Mouse (Mus musculus) forebrain, embryonic 14.5 days (tissue): Measurements from ENCODE around the gene Wfdc13. TPM values are rescaled to one million over a fixed set of nuclear protein-coding genes. Genes with fewer than 3 reads are reported as not detected.

Source experiments
- ATAC-seq: fragments of 200-750 bp; cut with Nextera tagmentation; 2 replicates; pipeline ENCODE4 v1.8.0; 2017; ENCODE audit warnings: mild to moderate bottlenecking, moderate library complexity
- DNase-seq: peaks from one replicate; pipeline ENCODE4 v3.0.0-alpha.2; 2015; ENCODE audit warnings: low spot score
- H3K27ac ChIP-seq: fragments of 300-500 bp; sonication (generic); 2 replicates; pipeline ENCODE4 v1.5.1; 2014; ENCODE audit warnings: low read depth, mild to moderate bottlenecking, control low read depth, low read length, moderate library complexity
- H3K27me3 ChIP-seq: fragments of 300-500 bp; sonication (generic); replicated peaks from 2 replicates; pipeline ENCODE4 v1.6.1; 2014; ENCODE audit warnings: low read length, control low read depth, mixed read lengths; ENCODE audit not compliant: control insufficient read depth, insufficient read depth
- H3K36me3 ChIP-seq: fragments of 300-500 bp; sonication (generic); 2 replicates; pipeline ENCODE4 v1.6.1; 2014; ENCODE audit warnings: low read length, control low read depth; ENCODE audit not compliant: control insufficient read depth, insufficient read depth
- H3K4me1 ChIP-seq: fragments of 300-500 bp; sonication (generic); 2 replicates; pipeline ENCODE4 v1.6.1; 2014; ENCODE audit warnings: antibody characterized with exemption, low read length, control low read depth; ENCODE audit not compliant: control insufficient read depth, insufficient read depth
- H3K4me2 ChIP-seq: fragments of 300-500 bp; sonication (generic); 2 replicates; pipeline ENCODE4 v1.6.1; 2014; ENCODE audit warnings: mild to moderate bottlenecking, control low read depth, low read length
- H3K4me3 ChIP-seq: fragments of 300-500 bp; sonication (generic); 2 replicates; pipeline ENCODE4 v1.5.1; 2014; ENCODE audit warnings: low read depth, low read length, control low read depth
- H3K9ac ChIP-seq: fragments of 300-500 bp; sonication (generic); 2 replicates; pipeline ENCODE4 v1.6.1; 2014; ENCODE audit warnings: mild to moderate bottlenecking, low read length, control low read depth, moderate library complexity
- H3K9me3 ChIP-seq: fragments of 300-500 bp; sonication (generic); replicated peaks from 2 replicates; pipeline ENCODE4 v1.6.1; 2016; ENCODE audit warnings: low read length, control low read depth, mixed read lengths; ENCODE audit not compliant: control insufficient read depth
- WGBS: fragments of 180-500 bp; shearing (Covaris S2); extraction: QIAGEN DNeasy Blood & Tissue Kit; methylation state at CpG from one replicate; pipeline ENCODE4 v1.1.7; 2014; 5-methylcytosine and 5-hydroxymethylcytosine counted together
- polyA plus RNA-seq: library from polyadenylated mRNA; unstranded; fragments of >200 nt; fragmentation: Nextera tagmentation; extraction: Ambion mirVana; gene quantifications from 2 replicates; pipeline ENCODE4 v1.2.1, GENCODE M21; 2014

The Wfdc13 gene
- polyA plus RNA-seq, result not detected in 2 replicates

DNA sequence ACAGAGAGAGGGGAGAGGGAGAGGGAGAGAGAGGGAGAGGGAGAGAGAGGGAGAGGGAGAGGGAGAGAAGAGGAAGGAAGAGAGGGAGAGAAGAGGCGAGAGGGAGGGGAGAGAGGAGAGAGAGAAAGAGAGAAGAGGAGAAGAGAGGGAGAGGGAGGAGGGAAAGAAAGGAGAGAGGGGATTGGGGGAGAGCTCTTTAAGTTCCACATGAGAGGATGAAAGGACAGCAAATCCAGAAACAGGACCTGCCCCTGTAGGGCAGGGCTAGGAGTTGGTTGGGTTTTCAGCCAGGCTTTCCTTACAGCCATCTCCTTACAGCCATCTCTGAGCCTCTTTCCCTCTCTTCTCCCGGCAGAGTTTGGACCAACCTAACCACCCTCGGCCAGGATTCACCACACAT lies at the start of gene Wfdc13:
Wfdc13 (plus strand) TSS at position 301 of the 400 bp plus-strand sequence.
- no peak for ATAC-seq
- 75% methylated on average over 3 of the region's 3 CpGs for WGBS

DNA sequence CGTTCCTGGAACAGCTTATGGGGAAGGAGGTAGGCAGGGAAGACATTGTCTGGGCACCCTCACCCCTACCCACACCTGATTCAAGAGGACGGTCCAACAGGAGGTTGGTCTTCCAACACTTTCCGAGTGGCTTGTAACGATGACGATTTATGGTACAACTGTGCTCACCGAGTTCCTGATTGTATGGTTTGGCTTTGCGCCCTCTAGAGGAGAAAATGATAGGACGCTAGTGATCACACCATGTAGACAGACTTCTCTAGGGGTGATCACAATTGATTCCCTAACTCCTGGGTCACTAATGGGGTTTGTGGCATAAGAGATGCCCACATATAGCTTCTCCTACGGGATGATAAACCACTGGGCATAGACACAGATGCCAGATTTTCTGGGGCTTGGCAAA lies 49.6 kb upstream of the Wfdc13 start:
- no peak for DNase-seq
- Histone ChIP-seq H3K9me3 (no peaks in the 10 kb centered on the region), H3K4me2 (no peak overlapping the region), H3K27ac (no peak overlapping the region), H3K4me1 (no peaks in the 10 kb centered on the region), H3K9ac (no peak overlapping the region), H3K36me3 (no peaks in the 10 kb centered on the region), H3K4me3 (no peak overlapping the region), H3K27me3 (no peaks in the 10 kb centered on the region)
- WGBS, result 78% methylated on average over 9 of the region's 9 CpGs
- no peak for ATAC-seq

More for the DNA sequence above, at the start of gene Wfdc13:
- Histone ChIP-seq H3K27me3 (no peaks in the 10 kb centered on the region), H3K4me3 (no peak within 1 kb of the TSS), H3K9ac (no peak within 1 kb of the TSS), H3K4me2 (no peak within 1 kb of the TSS), H3K36me3 (no peaks in the 10 kb centered on the region), H3K4me1 (no peaks in the 10 kb centered on the region), H3K9me3 (no peaks in the 10 kb centered on the region), H3K27ac (no peak within 1 kb of the TSS)
- DNase-seq, result no peak

DNA sequence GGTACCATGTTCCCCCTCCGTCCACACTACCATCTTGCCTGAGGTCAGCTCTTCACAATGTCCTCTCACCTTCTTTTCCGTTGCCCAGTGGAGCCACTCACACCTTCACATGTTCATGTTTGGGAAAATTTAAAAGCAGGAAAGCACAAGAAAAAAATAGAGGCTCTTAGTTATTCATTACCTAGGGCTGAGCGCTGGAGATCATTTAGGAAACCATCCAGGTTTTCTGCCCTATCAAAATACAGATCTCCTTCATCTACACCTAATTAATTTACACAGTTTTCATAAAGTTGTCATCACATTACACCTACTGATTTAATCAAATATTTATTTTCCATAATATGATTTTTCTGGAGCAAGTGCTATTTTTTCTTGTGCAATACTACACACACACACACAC lies 46.2 kb upstream of the Wfdc13 start, which contains the start of gene Wfdc16:
Wfdc16 (minus strand) TSS at position 101 of the 400 bp plus-strand sequence.
- Histone ChIP-seq H3K4me1 (no peaks in the 10 kb centered on the region), H3K27ac (no peak within 1 kb of the TSS), H3K27me3 (no peaks in the 10 kb centered on the region), H3K4me2 (no peak within 1 kb of the TSS), H3K4me3 (no peak within 1 kb of the TSS), H3K9me3 (no peaks in the 10 kb centered on the region), H3K36me3 (no peaks in the 10 kb centered on the region), H3K9ac (no peak within 1 kb of the TSS)
- no peak for DNase-seq
- no peak for ATAC-seq
- 85% methylated on average over 3 of the region's 3 CpGs for WGBS

DNA sequence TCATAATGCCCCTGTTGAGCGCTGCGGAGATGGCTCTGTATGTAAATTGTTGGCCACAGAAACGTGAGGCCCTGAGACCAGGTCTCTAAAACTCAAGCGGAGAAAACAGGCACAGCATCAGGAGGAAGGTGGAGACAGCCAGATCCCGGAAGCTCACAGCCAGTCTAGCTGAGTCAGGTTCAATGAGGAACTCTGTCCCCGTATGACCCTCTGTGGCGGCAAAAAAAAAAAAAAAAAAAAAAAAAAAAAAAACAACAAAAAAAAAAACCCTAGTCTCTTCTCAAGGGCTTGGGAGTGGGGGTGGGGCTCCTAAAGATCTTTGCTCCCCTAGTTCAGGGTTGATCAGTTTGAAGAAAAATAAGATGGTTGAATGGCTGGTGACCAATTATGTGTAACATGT lies 43.8 kb upstream of the Wfdc13 start:
- Histone ChIP-seq H3K9ac (no peak overlapping the region), H3K4me2 (no peak overlapping the region), H3K27me3 (no peaks in the 10 kb centered on the region), H3K27ac (no peak overlapping the region), H3K4me1 (no peaks in the 10 kb centered on the region), H3K9me3 (no peaks in the 10 kb centered on the region), H3K4me3 (no peak overlapping the region), H3K36me3 (no peaks in the 10 kb centered on the region)
- WGBS, result 68% methylated on average over 7 of the region's 7 CpGs
- ATAC-seq (no peak), DNase-seq (no peak)

DNA sequence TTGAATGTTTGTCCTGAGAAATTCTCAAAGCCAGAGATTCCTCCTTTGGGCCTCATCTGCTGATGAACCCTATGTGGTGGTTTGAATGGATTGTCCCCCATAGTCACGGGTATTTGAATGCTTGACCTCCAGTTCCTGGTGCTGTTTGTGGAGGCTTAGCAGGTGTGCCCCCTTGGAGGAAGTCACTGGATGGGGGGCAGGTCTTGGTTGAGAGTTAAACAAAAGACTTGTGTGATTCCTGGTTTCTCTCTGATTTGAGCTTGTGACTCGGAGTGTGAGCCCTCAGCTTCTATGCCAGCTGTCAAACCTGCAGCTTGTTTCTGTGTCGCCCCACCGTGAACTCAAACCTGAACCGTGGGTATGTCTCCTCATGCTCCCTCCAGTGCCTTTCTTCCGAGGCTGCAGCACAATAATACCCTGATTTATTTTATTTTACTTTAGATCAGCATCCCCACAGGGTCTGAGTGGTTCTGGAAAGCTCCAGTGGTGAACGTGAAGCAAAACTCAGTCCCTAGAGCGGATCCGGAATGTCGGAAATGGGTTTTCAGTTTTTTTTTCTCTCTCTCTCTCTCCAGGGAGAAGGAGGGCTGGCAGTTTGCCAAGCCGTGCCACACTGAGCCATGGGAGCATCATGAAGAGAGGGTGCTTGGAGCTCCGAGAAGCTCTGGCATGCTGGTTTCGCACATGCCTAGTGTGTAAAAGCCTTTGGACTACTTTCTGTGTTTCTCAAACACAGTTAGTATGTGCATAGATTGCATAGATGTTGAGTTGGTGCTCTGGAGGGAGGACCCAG lies 42.8 kb upstream of the Wfdc13 start:
- WGBS, result 65% methylated on average over 13 of the region's 13 CpGs
- Histone ChIP-seq H3K36me3 (no peaks in the 10 kb centered on the region), H3K4me1 (no peaks in the 10 kb centered on the region), H3K27me3 (no peaks in the 10 kb centered on the region), H3K9me3 (no peaks in the 10 kb centered on the region), H3K27ac (no peak overlapping the region), H3K9ac (no peak overlapping the region), H3K4me2 (no peak overlapping the region), H3K4me3 (no peak overlapping the region)
- DNase-seq (peak; percentile 45), ATAC-seq (no peak)

DNA sequence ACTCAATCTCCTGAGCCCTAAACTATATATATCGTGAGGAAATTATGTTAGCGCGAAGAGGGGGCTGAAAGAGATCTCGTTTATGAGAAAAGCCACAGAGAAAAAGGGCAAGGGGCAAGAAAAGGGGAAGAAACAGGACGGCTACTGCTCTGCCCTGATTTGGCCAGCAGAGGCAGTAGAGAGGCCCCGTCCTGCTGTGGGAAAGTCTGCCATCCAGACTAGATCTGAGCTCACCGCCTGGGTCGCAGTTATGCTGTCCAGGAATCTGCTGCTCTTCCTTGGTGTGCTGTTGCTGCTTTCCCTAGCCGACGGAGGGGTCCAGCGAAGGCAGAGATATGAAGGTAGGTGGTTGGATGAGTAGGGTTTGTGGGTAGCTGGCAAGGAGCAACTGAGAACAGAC lies 29.0 kb upstream of the Wfdc13 start, which contains the start of gene Wfdc10:
Wfdc10 (plus strand) TSS at position 189 of the 400 bp plus-strand sequence.
- Histone ChIP-seq H3K4me3 (no peak within 1 kb of the TSS), H3K4me1 (no peaks in the 10 kb centered on the region), H3K4me2 (no peak within 1 kb of the TSS), H3K27ac (no peak within 1 kb of the TSS), H3K9me3 (no peaks in the 10 kb centered on the region), H3K9ac (no peak within 1 kb of the TSS), H3K36me3 (no peaks in the 10 kb centered on the region), H3K27me3 (no peaks in the 10 kb centered on the region)
- DNase-seq (peak; percentile 50), ATAC-seq (no peak)
- 17% methylated on average over 11 of the region's 11 CpGs for WGBS

DNA sequence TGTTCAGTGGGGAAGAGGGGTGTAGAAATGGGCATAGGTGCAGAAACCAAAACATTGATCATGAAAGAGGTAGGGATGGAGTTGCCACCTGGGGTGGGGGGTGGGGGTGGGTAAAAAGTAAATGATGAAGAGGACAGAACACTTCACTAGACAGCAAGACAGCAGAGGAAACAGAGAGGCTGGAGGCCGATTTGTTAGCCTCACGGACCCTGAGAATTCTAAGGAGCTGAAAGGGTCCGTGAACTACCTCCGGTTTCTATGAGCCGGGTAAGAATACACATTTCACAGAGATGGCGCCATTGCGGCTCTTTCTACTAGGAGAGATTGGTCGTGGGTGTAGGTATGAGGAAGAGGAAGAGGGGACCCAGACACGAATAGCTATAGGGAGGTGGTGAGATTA lies 28.4 kb upstream of the Wfdc13 start, which contains the start of gene Wfdc9:
Wfdc9 (minus strand) TSS at position 101 of the 400 bp plus-strand sequence.
- WGBS, result 83% methylated on average over 9 of the region's 9 CpGs

DNA sequence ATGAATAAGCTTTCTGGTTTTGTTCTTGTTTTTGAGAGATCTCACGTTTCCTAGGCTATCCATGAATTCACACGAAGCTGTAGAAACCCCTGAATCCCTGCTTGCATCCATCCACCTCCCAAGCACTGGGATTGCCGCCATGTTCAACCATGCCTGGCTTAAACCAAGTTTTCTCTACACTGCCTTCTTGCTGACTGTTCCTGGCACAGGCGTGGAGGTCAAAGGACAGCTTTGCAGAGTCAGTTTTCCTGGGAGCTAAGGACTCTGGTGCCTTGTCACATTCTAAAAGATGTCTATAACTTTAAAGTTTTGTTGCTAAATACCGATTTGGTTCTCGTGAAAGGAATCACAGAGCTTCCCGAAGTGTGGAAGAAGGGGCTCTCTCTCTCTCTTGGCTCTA lies 20.1 kb upstream of the Wfdc13 start:
- H3K4me2 ChIP-seq, result no peak overlapping the region
- no peak overlapping the region for H3K4me3 ChIP-seq
- no peaks in the 10 kb centered on the region for H3K4me1 ChIP-seq
- no peaks in the 10 kb centered on the region for H3K9me3 ChIP-seq
- no peak overlapping the region for H3K27ac ChIP-seq
- 89% methylated on average over 7 of the region's 7 CpGs for WGBS
- no peak for DNase-seq
- no peak overlapping the region for H3K9ac ChIP-seq
- no peak for ATAC-seq
- no peaks in the 10 kb centered on the region for H3K27me3 ChIP-seq
- H3K36me3 ChIP-seq, result no peaks in the 10 kb centered on the region

More for the DNA sequence above, 28.4 kb upstream of the Wfdc13 start, which contains the start of gene Wfdc9:
- H3K4me1 ChIP-seq, result no peaks in the 10 kb centered on the region
- H3K27me3 ChIP-seq, result no peaks in the 10 kb centered on the region
- H3K9ac ChIP-seq, result no peak within 1 kb of the TSS
- H3K36me3 ChIP-seq, result no peaks in the 10 kb centered on the region
- H3K4me2 ChIP-seq, result no peak within 1 kb of the TSS
- H3K27ac ChIP-seq, result no peak within 1 kb of the TSS
- no peak within 1 kb of the TSS for H3K4me3 ChIP-seq
- H3K9me3 ChIP-seq, result no peaks in the 10 kb centered on the region
- ATAC-seq (no peak), DNase-seq (no peak)

DNA sequence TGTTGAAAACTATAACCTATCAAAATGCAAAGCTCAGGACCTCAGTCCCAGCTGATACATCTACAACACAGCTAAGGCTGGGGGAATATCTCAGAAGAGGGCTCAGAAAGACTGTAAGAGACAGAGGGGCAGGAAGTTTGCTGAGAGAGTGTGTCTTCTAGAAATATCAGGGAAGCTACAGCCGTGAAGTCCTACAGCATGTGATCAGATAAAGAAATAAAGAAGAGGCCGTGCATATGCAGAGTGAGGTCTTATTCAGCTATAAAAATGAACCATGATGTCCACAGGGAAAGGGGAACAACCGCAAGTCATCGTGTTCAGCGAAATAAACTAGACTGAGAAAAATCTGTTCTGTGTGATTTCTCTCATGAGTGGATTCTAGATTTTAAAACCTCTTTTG lies 14.6 kb upstream of the Wfdc13 start:
- no peak for ATAC-seq
- no peak for DNase-seq
- H3K27me3 ChIP-seq, result no peaks in the 10 kb centered on the region
- no peak overlapping the region for H3K4me2 ChIP-seq
- H3K9ac ChIP-seq, result no peak overlapping the region
- no peaks in the 10 kb centered on the region for H3K9me3 ChIP-seq
- H3K36me3 ChIP-seq, result no peaks in the 10 kb centered on the region
- H3K27ac ChIP-seq, result no peak overlapping the region
- WGBS, result 85% methylated on average over 5 of the region's 5 CpGs
- no peaks in the 10 kb centered on the region for H3K4me1 ChIP-seq
- H3K4me3 ChIP-seq, result no peak overlapping the region
